ENCODE assay signal across 9 mouse cellular contexts in genomic region chr11:51817756-51818155, GRCm38 (mm10). TPM values are rescaled to one million over a fixed set of nuclear protein-coding genes. Genes with fewer than 3 reads are reported as not detected.
DNase-seq lines count a peak whose midpoint lies in the region; ATAC-seq lines count a peak whose summit lies in the region.
"Had no signal": no experiment of that assay in that cellular context is flagged by ENCODE, and none has a peak within 500 bp of the region (broad histone marks: within the 10 kb centered on the region; RNA-seq: fewer than 3 reads in every experiment).

No protein-coding gene starts in this region.

- peaks cover 6% of the 10 kb centered on the region; the same call in 1 of the 2 replicates for H3K36me3 ChIP-seq in kidney, embryonic 15.5 days
- H3K36me3 ChIP-seq in intestine, embryonic 15.5 days = peaks cover 6% of the 10 kb centered on the region; the same call in 1 of the 2 replicates
- peaks cover 12% of the 10 kb centered on the region for H3K36me3 ChIP-seq in splenic B cell, adult 2 months (ENCODE audit: control insufficient read depth, insufficient read depth, low read length, poor library complexity, severe bottlenecking)

- peak; percentile 80 for DNase-seq in kidney, adult 11 months
- peak; percentile 82 for DNase-seq in c-Kit-positive CD71-positive TER-119-positive erythroid progenitor cells, embryonic 14.5 days (ENCODE audit: low spot score)
- DNase-seq in frontal cortex, adult 2 months (ENCODE audit: extremely low spot score in 1 of 2, low spot score in 1 of 2) = peak; percentile 75 to 91
- DNase-seq in left cerebral cortex, postnatal 36 days (ENCODE audit: low spot score in 2 of 2) = peak; percentile 78 to 79
- DNase-seq in monocyte, adult 2 months (ENCODE audit: low read depth in 1 of 2, low spot score in 2 of 2) = peak; percentile 90 to 96
- peak; percentile 95 for DNase-seq in splenic B cell, adult 2 months (ENCODE audit: low read depth, low spot score)

- H3K9ac ChIP-seq in kidney, embryonic 15.5 days = no peak overlapping the region
- H3K9ac ChIP-seq in intestine, embryonic 15.5 days = no peak overlapping the region
- H3K9ac ChIP-seq: embryonic facial prominence, embryonic 13.5 days had no signal

- no peak overlapping the region for H3K27ac ChIP-seq in kidney, embryonic 15.5 days
- H3K27ac ChIP-seq in intestine, embryonic 15.5 days = no peak overlapping the region
- H3K27ac ChIP-seq: embryonic facial prominence, embryonic 13.5 days had no signal

- 30% methylated on average over 6 of the region's 6 CpGs for WGBS in kidney, embryonic 15.5 days
- WGBS in intestine, embryonic 15.5 days = 36% methylated on average over 6 of the region's 6 CpGs

- H3K4me2 ChIP-seq in kidney, embryonic 15.5 days = no peak overlapping the region
- H3K4me2 ChIP-seq in intestine, embryonic 15.5 days (replicated peaks) = no peak overlapping the region
- H3K4me2 ChIP-seq: embryonic facial prominence, embryonic 13.5 days had no signal

- H3K4me1 ChIP-seq in kidney, embryonic 15.5 days = no peaks in the 10 kb centered on the region
- H3K4me1 ChIP-seq in intestine, embryonic 15.5 days (replicated peaks) = no peaks in the 10 kb centered on the region
- H3K4me1 ChIP-seq: embryonic facial prominence, embryonic 13.5 days had no signal

- no peaks in the 10 kb centered on the region for H3K9me3 ChIP-seq in kidney, embryonic 15.5 days (replicated peaks)
- no peaks in the 10 kb centered on the region for H3K9me3 ChIP-seq in intestine, embryonic 15.5 days
- H3K9me3 ChIP-seq: embryonic facial prominence, embryonic 13.5 days had no signal

- H3K4me3 ChIP-seq in kidney, embryonic 15.5 days (replicated peaks) = no peak overlapping the region
- H3K4me3 ChIP-seq in intestine, embryonic 15.5 days (replicated peaks) = no peak overlapping the region
- H3K4me3 ChIP-seq: embryonic facial prominence, embryonic 13.5 days had no signal

- intact Hi-C loops in left cerebral cortex, postnatal 36 days (cut with DNase I) = loop anchor here (5.0 to 10.0 kb wide), 2 partner anchors 307 to 405 kb away; no protein-coding TSS in a partner anchor

- ATAC-seq in kidney, embryonic 15.5 days (replicated peaks; ENCODE audit: low FRiP score) = no peak; the same call in 1 of the 2 replicates
- peak; percentile 59; the same call in 1 of the 2 replicates for ATAC-seq in intestine, embryonic 15.5 days

- H3K27me3 ChIP-seq in kidney, embryonic 15.5 days = no peaks in the 10 kb centered on the region
- H3K27me3 ChIP-seq in intestine, embryonic 15.5 days (replicated peaks) = no peaks in the 10 kb centered on the region
- no peaks in the 10 kb centered on the region for H3K27me3 ChIP-seq in splenic B cell, adult 2 months (ENCODE audit: control insufficient read depth, insufficient read depth, low read length, poor library complexity, severe bottlenecking)
- H3K27me3 ChIP-seq: embryonic facial prominence, embryonic 13.5 days had no signal

RNA-seq across cellular contexts. Expression of gene Jade2, which starts 39.7 kb away (rescaled TPM):
- 0.63 and 0.81 TPM in 2 replicates for polyA plus RNA-seq in kidney, embryonic 15.5 days (2015; fragmentation: Nextera tagmentation; extraction: Ambion mirVana)
- polyA plus RNA-seq in frontal cortex, adult 2 months (2012; rRNA removed) = 18.3 and 20.0 TPM in 2 replicates
- 1.3 and 1.4 TPM in 2 replicates for polyA plus RNA-seq in intestine, embryonic 15.5 days (2015; fragmentation: Nextera tagmentation; extraction: Ambion mirVana)
- total RNA-seq in left cerebral cortex, postnatal 36 days (2021) = 10 to 100 TPM; 34.0 to 39.7 TPM

RNA-seq across cellular contexts. Expression of gene Sar1b, which starts 54.3 kb away (rescaled TPM):
- 111 and 114 TPM in 2 replicates for polyA plus RNA-seq in kidney, embryonic 15.5 days (2015; fragmentation: Nextera tagmentation; extraction: Ambion mirVana)
- 102 and 106 TPM in 2 replicates for polyA plus RNA-seq in frontal cortex, adult 2 months (2012; rRNA removed)
- 168 and 171 TPM in 2 replicates for polyA plus RNA-seq in intestine, embryonic 15.5 days (2015; fragmentation: Nextera tagmentation; extraction: Ambion mirVana)
- total RNA-seq in left cerebral cortex, postnatal 36 days (2021) = 10 to 100 TPM; 63.1 to 65.0 TPM

RNA-seq across cellular contexts. Expression of gene Sec24a, which starts 54.3 kb away (rescaled TPM):
- 14.3 and 15.3 TPM in 2 replicates for polyA plus RNA-seq in kidney, embryonic 15.5 days (2015; fragmentation: Nextera tagmentation; extraction: Ambion mirVana)
- 9.4 and 10.9 TPM in 2 replicates for polyA plus RNA-seq in frontal cortex, adult 2 months (2012; rRNA removed)
- polyA plus RNA-seq in intestine, embryonic 15.5 days (2015; fragmentation: Nextera tagmentation; extraction: Ambion mirVana) = 20.1 and 20.8 TPM in 2 replicates
- total RNA-seq in left cerebral cortex, postnatal 36 days (2021) = 10 to 100 TPM; 16.7 to 19.4 TPM
